Mouse (Mus musculus) heart, adult 2 months (tissue): Measurements from ENCODE around the gene Sec14l5.

Experiments
- CTCF ChIP-seq: fragments of 200-600 bp; IDR thresholded peaks from 2 replicates; pipeline ENCODE4 v1.8.1; 2022; ENCODE audit warnings: antibody characterized with exemption, mild to moderate bottlenecking, moderate library complexity
- POLR2A ChIP-seq: fragments of 200-500 bp; IDR thresholded peaks from 2 replicates; pipeline ENCODE4 v1.6.1; 2011; ENCODE audit warnings: mild to moderate bottlenecking, low read depth, low read length, control low read depth; ENCODE audit not compliant: insufficient read depth

- TF ChIP-seq POLR2A (no peak), CTCF (no peak)
These were observed 27.1 kb upstream of the Sec14l5 start for GRCm38 (mm10) chr16:5119845-5120244.
